Mouse (Mus musculus): ENCODE data around the gene Plppr3.

Gene Plppr3

GRCm38 (mm10) chr10:79879527-79879926, 5.1 kb upstream of the Plppr3 start:
- in situ Hi-C loops (cut with MboI; ENCODE audit: low pct_unique_long_range_greater_than_20kb in 1 of 2, low sequenced_read_pairs in 2 of 2, unreplicated experiment in 1 of 2), result no loop called here

- in situ Hi-C loops (cut with MboI; ENCODE audit: low pct_unique_long_range_greater_than_20kb in 1 of 2, low sequenced_read_pairs in 2 of 2, unreplicated experiment in 1 of 2), result no loop called here
Observed at GRCm38 (mm10) chr10:79877757-79878156, 3.3 kb upstream of the Plppr3 start.

DNA sequence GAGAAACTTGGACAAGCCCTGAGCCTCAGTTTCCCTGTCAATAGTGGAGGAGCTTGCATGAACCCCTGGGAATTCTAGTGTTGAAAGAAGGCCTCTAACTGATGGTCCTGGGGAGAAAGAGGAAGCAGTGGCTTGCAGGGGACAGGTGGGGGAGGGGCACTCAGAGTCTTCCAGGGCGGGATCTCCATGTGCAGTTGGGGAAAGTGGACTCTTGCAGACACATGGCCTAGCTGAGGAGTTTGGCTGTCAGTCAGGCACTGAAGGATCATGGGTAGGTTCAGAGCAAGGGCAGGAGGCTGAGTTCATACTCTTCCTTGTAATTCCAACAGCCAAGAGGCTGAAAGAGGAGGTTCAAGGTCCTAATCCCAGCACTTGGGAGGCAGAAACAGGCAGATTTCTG, 2.7 kb upstream of the Plppr3 start:
- in situ Hi-C loops (cut with MboI; ENCODE audit: low pct_unique_long_range_greater_than_20kb in 1 of 2, low sequenced_read_pairs in 2 of 2, unreplicated experiment in 1 of 2), result no loop called here

- in situ Hi-C loops (cut with MboI; ENCODE audit: low pct_unique_long_range_greater_than_20kb in 1 of 2, low sequenced_read_pairs in 2 of 2, unreplicated experiment in 1 of 2), result no loop called here
Observed at GRCm38 (mm10) chr10:79873715-79874289, 632 bp downstream of the Plppr3 start.

- in situ Hi-C loops (cut with MboI; ENCODE audit: low pct_unique_long_range_greater_than_20kb in 1 of 2, low sequenced_read_pairs in 2 of 2, unreplicated experiment in 1 of 2), result no loop called here
Observed at GRCm38 (mm10) chr10:79873313-79873712, 1.1 kb downstream of the Plppr3 start.

DNA sequence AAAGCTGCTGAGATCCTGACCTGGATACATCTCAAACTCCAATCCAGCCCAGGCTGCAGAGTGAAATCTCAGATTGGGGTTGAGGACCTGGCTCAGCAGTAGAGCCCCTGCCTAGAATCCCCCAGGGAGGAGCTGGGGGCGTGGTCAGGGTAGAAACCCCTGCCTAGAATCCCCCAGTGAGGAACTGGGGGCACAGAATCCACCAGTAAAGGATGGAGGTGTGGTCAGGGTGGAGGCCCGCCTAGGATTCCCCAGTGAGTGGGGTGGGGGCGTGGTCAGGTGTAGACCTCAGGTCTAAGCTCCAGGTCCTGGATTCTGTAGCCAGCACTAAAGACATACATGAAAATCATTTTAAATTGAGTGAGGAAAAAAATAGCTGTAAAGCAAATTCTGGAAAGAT, 1.6 kb downstream of the Plppr3 start:
- in situ Hi-C loops (cut with MboI; ENCODE audit: low pct_unique_long_range_greater_than_20kb in 1 of 2, low sequenced_read_pairs in 2 of 2, unreplicated experiment in 1 of 2), result no loop called here

GRCm38 (mm10) chr10:79871845-79872244, 2.6 kb downstream of the Plppr3 start:
- in situ Hi-C loops (cut with MboI; ENCODE audit: low pct_unique_long_range_greater_than_20kb in 1 of 2, low sequenced_read_pairs in 2 of 2, unreplicated experiment in 1 of 2), result no loop called here

GRCm38 (mm10) chr10:79866601-79867000, 7.8 kb downstream of the Plppr3 start:
- in situ Hi-C loops (cut with MboI; ENCODE audit: low pct_unique_long_range_greater_than_20kb in 1 of 2, low sequenced_read_pairs in 2 of 2, unreplicated experiment in 1 of 2), result no loop called here

DNA sequence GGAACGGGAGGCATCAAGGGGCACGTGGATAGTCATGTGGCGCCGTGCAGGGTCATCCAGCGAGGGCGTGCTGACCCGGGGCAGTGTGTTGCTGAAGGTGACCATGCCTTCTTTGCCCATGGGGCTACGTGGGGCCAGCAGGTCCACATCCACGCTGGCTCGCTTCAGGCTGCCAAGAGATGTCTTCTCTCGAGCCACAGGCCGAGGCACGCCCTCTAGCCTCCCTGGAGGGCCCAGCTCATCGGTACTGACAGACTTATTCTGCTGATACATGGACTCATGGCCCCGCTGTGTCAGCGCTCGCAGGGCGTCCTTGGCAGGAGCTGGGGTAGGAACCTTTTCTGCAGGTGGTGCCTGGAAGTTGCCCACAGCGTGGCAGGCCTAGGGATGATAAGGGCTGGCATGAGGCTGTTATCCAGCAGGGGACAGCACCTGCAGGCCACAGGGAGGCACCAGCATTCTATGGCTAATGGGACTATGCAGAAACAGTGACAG, 8.6 kb downstream of the Plppr3 start:
- in situ Hi-C loops (cut with MboI; ENCODE audit: low pct_unique_long_range_greater_than_20kb in 1 of 2, low sequenced_read_pairs in 2 of 2, unreplicated experiment in 1 of 2), result no loop called here

DNA sequence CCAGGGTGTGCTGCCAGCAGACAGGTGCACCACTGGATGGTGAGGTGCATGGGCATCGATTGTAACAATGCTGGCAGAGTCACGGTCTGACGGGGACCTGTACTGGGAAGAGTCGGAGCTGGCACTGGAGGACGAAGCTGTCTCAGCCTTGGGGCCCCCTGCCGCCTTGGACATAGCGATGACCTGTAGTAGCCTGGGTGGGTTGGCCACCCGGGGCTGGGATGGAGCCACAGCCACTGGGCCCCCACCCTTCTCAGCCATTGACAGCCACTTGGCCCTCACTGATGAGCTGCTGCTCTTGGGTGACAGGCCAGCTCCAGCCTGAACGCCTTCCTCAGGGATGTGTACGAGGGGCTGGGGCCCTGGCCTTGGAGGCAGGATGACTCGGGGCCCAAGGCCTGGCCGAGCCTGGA, 9.2 kb downstream of the Plppr3 start:
- in situ Hi-C loops (cut with MboI; ENCODE audit: low pct_unique_long_range_greater_than_20kb in 1 of 2, low sequenced_read_pairs in 2 of 2, unreplicated experiment in 1 of 2), result no loop called here

DNA sequence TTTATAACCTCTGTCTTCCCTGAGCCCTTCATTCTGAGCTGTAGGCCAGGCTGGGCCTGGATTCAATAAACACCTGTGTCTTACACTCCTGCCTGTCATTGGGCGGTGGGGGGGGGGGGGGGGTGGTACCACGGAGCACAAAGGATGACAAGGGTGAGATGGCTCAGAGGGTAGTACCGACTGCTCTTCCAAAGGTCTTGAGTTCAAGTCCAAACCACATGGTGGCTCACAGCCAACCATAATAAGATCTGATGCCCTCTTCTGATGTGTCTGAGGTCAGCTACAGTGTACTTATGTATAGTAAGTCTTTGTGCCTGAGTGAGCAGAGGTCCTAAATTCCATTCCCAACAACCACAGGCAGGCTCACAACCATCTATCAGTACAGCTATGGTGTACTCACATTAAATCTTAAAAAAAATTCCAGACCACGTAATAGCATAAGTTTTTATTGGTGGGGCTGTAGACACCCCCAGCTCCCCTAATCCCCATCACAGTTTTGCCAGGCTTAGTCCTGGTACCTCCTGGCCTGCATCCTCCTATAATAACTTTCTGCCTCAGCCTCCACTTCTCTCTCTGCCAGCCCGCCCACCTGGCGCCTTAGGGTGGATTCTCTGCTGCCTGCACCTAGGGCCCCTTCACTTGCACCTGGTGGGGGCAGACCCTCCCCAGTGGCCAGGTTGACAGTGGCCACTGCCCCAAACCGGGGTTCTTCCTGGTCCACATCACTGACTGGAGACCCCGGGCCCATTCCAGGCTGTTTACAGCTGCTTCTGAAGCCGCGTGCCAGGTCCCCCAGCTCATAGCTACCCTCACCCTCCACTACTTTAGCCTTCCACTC, 9.9 kb downstream of the Plppr3 start:
- in situ Hi-C loops (cut with MboI; ENCODE audit: low pct_unique_long_range_greater_than_20kb in 1 of 2, low sequenced_read_pairs in 2 of 2, unreplicated experiment in 1 of 2), result no loop called here

- in situ Hi-C loops (cut with MboI; ENCODE audit: low pct_unique_long_range_greater_than_20kb in 1 of 2, low sequenced_read_pairs in 2 of 2, unreplicated experiment in 1 of 2), result no loop called here
Observed at GRCm38 (mm10) chr10:79862925-79863324, 11.5 kb downstream of the Plppr3 start.

GRCm38 (mm10) chr10:79862049-79862788, 12.2 kb downstream of the Plppr3 start:
- in situ Hi-C loops (cut with MboI; ENCODE audit: low pct_unique_long_range_greater_than_20kb in 1 of 2, low sequenced_read_pairs in 2 of 2, unreplicated experiment in 1 of 2), result no loop called here

DNA sequence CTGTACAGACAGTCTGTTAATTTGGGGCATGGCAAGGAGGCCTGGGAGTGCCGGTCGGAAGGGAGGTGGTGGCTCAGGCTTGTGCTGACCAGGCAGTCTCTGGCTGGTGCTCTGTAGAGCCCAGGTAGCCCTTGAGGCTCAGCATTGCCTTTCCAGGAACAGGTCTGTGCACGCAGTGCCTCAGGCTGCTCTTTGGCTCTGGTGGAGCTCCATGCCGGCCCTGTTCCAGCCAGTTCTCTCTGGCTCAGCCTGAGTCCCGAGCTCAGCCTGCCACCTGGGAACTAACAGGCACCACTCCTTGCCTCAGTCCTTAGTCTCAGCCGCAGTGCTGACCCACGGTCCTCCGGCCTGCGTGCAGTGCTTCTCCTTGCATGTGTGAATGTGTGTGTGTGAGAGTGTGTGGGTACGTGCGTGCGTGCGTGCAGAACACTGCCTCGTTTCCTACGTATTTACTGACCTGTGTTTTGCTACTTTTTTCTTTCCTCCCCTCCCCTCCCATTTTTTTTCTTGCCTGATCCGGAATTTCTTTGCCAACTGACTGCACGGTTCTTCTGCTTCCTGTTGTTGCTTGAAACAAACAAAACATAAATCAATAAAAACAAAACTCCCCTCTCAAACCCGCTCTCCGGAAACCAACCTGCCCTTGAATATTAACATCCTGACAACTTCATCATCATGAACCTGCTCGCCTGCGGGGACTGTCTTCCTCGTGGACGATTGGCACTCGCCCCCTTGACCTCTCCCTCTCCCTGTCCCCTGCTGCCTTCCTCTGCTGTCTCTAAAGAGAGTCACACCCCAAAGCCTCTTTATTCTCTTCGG, 13.0 kb downstream of the Plppr3 start:
- in situ Hi-C loops (cut with MboI; ENCODE audit: low pct_unique_long_range_greater_than_20kb in 1 of 2, low sequenced_read_pairs in 2 of 2, unreplicated experiment in 1 of 2), result no loop called here

- in situ Hi-C loops (cut with MboI; ENCODE audit: low pct_unique_long_range_greater_than_20kb in 1 of 2, low sequenced_read_pairs in 2 of 2, unreplicated experiment in 1 of 2), result no loop called here
Observed at GRCm38 (mm10) chr10:79860079-79860911, 14.1 kb downstream of the Plppr3 start.

DNA sequence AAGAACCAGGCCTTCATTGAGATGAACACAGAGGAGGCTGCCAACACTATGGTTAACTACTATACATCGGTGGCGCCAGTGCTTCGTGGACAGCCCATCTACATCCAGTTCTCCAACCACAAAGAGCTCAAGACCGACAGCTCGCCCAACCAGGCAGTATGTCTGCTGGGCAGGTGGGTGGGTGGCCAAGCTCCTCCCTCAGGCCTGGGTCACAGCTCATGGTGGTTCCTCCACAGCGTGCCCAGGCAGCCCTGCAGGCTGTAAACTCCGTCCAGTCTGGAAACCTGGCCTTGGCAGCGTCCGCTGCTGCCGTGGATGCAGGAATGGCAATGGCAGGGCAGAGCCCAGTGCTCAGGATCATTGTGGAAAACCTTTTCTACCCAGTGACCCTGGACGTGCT, 15.3 kb downstream of the Plppr3 start:
- in situ Hi-C loops (cut with MboI; ENCODE audit: low pct_unique_long_range_greater_than_20kb in 1 of 2, low sequenced_read_pairs in 2 of 2, unreplicated experiment in 1 of 2), result no loop called here

GRCm38 (mm10) chr10:79858416-79859074, 15.9 kb downstream of the Plppr3 start:
- in situ Hi-C loops (cut with MboI; ENCODE audit: low pct_unique_long_range_greater_than_20kb in 1 of 2, low sequenced_read_pairs in 2 of 2, unreplicated experiment in 1 of 2), result no loop called here
